Mouse (Mus musculus): ENCODE measurements at regions not wholly inside any gene's neighbourhood (a gene's known extent, or its start where the extent isn't known, plus 50 kb on each side); places are given as distances from the start of the nearest gene placed in this dataset.
"Not testable (repeated sequence)": the region's sequence is repeated elsewhere in the genome, so short reads cannot be mapped to it uniquely, and the experiment has no call there.

- ATAC-seq (ENCODE audit: low FRiP score) (peak; percentile 42), DNase-seq (ENCODE audit: low spot score, missing footprints) (peak; percentile 84)
- Histone ChIP-seq H3K27ac (ENCODE audit: low read depth, low read length) (no peak overlapping the region), H3K36me3 (ENCODE audit: control insufficient read depth, insufficient read depth, low read length) (no peaks in the 10 kb centered on the region), H3K4me3 (ENCODE audit: low read depth, low read length) (no peak overlapping the region), H3K27me3 (ENCODE audit: control insufficient read depth, insufficient read depth, low read length) (no peaks in the 10 kb centered on the region), H3K9me3 (ENCODE audit: control insufficient read depth, low read length) (no peaks in the 10 kb centered on the region), H3K4me1 (ENCODE audit: control insufficient read depth, insufficient read depth, low read length) (peaks cover 4% of the 10 kb centered on the region; the same call in 1 of the 2 replicates), H3K4me2 (no peak overlapping the region), H3K9ac (ENCODE audit: low read length) (no peak overlapping the region)
- 41% methylated on average over 8 of the region's 8 CpGs for WGBS
Measured at GRCm38 (mm10) chr10:99580191-99580590, 179.3 kb downstream of the Csl start.

- no peak overlapping the region for H3K27ac ChIP-seq (ENCODE audit: low read depth, low read length)
- H3K9me3 ChIP-seq (ENCODE audit: control insufficient read depth, low read length), result no peaks in the 10 kb centered on the region
- no peaks in the 10 kb centered on the region for H3K36me3 ChIP-seq (ENCODE audit: control insufficient read depth, insufficient read depth, low read length)
- H3K4me3 ChIP-seq (ENCODE audit: low read depth, low read length), result no peak overlapping the region
- H3K4me2 ChIP-seq, result no peak overlapping the region
- no peaks in the 10 kb centered on the region for H3K4me1 ChIP-seq (ENCODE audit: control insufficient read depth, insufficient read depth, low read length)
- WGBS, result 81% methylated on average over 8 of the region's 8 CpGs
- H3K9ac ChIP-seq (ENCODE audit: low read length), result no peak overlapping the region
- H3K27me3 ChIP-seq (ENCODE audit: control insufficient read depth, insufficient read depth, low read length), result no peaks in the 10 kb centered on the region
- no peak for ATAC-seq (ENCODE audit: low FRiP score)
- DNase-seq (ENCODE audit: low spot score, missing footprints), result peak; percentile 49
Measured at GRCm38 (mm10) chr10:99581074-99581473, 178.4 kb downstream of the Csl start.

- no peak for ATAC-seq (ENCODE audit: low FRiP score)
- H3K4me1 ChIP-seq (ENCODE audit: control insufficient read depth, insufficient read depth, low read length), result no peaks in the 10 kb centered on the region
- 81% methylated on average over 2 of the region's 2 CpGs for WGBS
Measured at GRCm38 (mm10) chr10:99584855-99585254, 174.6 kb downstream of the Csl start.

GRCm38 (mm10) chr10:99592220-99592619, 167.2 kb downstream of the Csl start:
- H3K4me2 ChIP-seq, result no peak overlapping the region
- no peak overlapping the region for H3K4me3 ChIP-seq (ENCODE audit: low read depth, low read length)
- 68% methylated on average over 9 of the region's 9 CpGs for WGBS
- no peak overlapping the region for H3K27ac ChIP-seq (ENCODE audit: low read depth, low read length)
- H3K27me3 ChIP-seq (ENCODE audit: control insufficient read depth, insufficient read depth, low read length), result no peaks in the 10 kb centered on the region
- no peaks in the 10 kb centered on the region for H3K36me3 ChIP-seq (ENCODE audit: control insufficient read depth, insufficient read depth, low read length)
- H3K9ac ChIP-seq (ENCODE audit: low read length), result no peak overlapping the region
- no peaks in the 10 kb centered on the region for H3K4me1 ChIP-seq (ENCODE audit: control insufficient read depth, insufficient read depth, low read length)
- DNase-seq (ENCODE audit: low spot score, missing footprints) (peak; percentile 77), ATAC-seq (ENCODE audit: low FRiP score) (0 out of 2 replicates have a peak, but pooled peaks have one; percentile 45)
- no peaks in the 10 kb centered on the region for H3K9me3 ChIP-seq (ENCODE audit: control insufficient read depth, low read length)

More at GRCm38 (mm10) chr10:99584855-99585254, 174.6 kb downstream of the Csl start:
- no peak overlapping the region for H3K27ac ChIP-seq (ENCODE audit: low read depth, low read length)
- no peaks in the 10 kb centered on the region for H3K9me3 ChIP-seq (ENCODE audit: control insufficient read depth, low read length)
- no peak overlapping the region for H3K4me3 ChIP-seq (ENCODE audit: low read depth, low read length)
- no peaks in the 10 kb centered on the region for H3K36me3 ChIP-seq (ENCODE audit: control insufficient read depth, insufficient read depth, low read length)
- H3K9ac ChIP-seq (ENCODE audit: low read length), result no peak overlapping the region
- no peak for DNase-seq (ENCODE audit: low spot score, missing footprints)
- no peak overlapping the region for H3K4me2 ChIP-seq
- H3K27me3 ChIP-seq (ENCODE audit: control insufficient read depth, insufficient read depth, low read length), result no peaks in the 10 kb centered on the region

- no peak overlapping the region for H3K4me3 ChIP-seq (ENCODE audit: low read depth, low read length)
- no peak overlapping the region for H3K4me2 ChIP-seq
- H3K9ac ChIP-seq (ENCODE audit: low read length), result no peak overlapping the region
- ATAC-seq (ENCODE audit: low FRiP score) (0 out of 2 replicates have a peak, but pooled peaks have one; percentile 24), DNase-seq (ENCODE audit: low spot score, missing footprints) (peak; percentile 14)
- WGBS, result 87% methylated on average over 14 of the region's 14 CpGs
- no peaks in the 10 kb centered on the region for H3K36me3 ChIP-seq (ENCODE audit: control insufficient read depth, insufficient read depth, low read length)
- no peaks in the 10 kb centered on the region; the same call in 1 of the 2 replicates for H3K9me3 ChIP-seq (ENCODE audit: control insufficient read depth, low read length)
- H3K4me1 ChIP-seq (ENCODE audit: control insufficient read depth, insufficient read depth, low read length), result no peaks in the 10 kb centered on the region
- H3K27ac ChIP-seq (ENCODE audit: low read depth, low read length), result no peak overlapping the region
- H3K27me3 ChIP-seq (ENCODE audit: control insufficient read depth, insufficient read depth, low read length), result no peaks in the 10 kb centered on the region
Measured at GRCm38 (mm10) chr10:99595659-99596058, 163.8 kb downstream of the Csl start.

GRCm38 (mm10) chr10:99599142-99600120, 160.0 kb downstream of the Csl start:
- WGBS, result 45% methylated on average over 21 of the region's 34 CpGs
- Histone ChIP-seq H3K4me3 (ENCODE audit: low read depth, low read length) (peak overlapping the region; percentile 31), H3K9ac (ENCODE audit: low read length) (peak overlapping the region; percentile 55), H3K4me2 (peak overlapping the region; percentile 48)
- H3K27me3 ChIP-seq (ENCODE audit: control insufficient read depth, insufficient read depth, low read length); H3K27ac ChIP-seq (ENCODE audit: low read depth, low read length); H3K4me1 ChIP-seq (ENCODE audit: control insufficient read depth, insufficient read depth, low read length); H3K9me3 ChIP-seq (ENCODE audit: control insufficient read depth, low read length); H3K36me3 ChIP-seq (ENCODE audit: control insufficient read depth, insufficient read depth, low read length): not testable (repeated sequence)
- DNase-seq (ENCODE audit: low spot score, missing footprints), result peak; percentile 92
- ATAC-seq (ENCODE audit: low FRiP score), result peak; percentile 63; the same call in 1 of the 2 replicates

GRCm38 (mm10) chr10:99602331-99602730, 157.1 kb downstream of the Csl start:
- Histone ChIP-seq H3K27ac (ENCODE audit: low read depth, low read length) (no peak overlapping the region), H3K9me3 (ENCODE audit: control insufficient read depth, low read length) (no peaks in the 10 kb centered on the region; the same call in 1 of the 2 replicates), H3K4me1 (ENCODE audit: control insufficient read depth, insufficient read depth, low read length) (no peaks in the 10 kb centered on the region), H3K36me3 (ENCODE audit: control insufficient read depth, insufficient read depth, low read length) (no peaks in the 10 kb centered on the region), H3K4me3 (ENCODE audit: low read depth, low read length) (no peak overlapping the region), H3K4me2 (no peak overlapping the region), H3K9ac (ENCODE audit: low read length) (no peak overlapping the region), H3K27me3 (ENCODE audit: control insufficient read depth, insufficient read depth, low read length) (no peaks in the 10 kb centered on the region)
- 91% methylated on average over 5 of the region's 5 CpGs for WGBS
- DNase-seq (ENCODE audit: low spot score, missing footprints) (no peak), ATAC-seq (ENCODE audit: low FRiP score) (no peak)

GRCm38 (mm10) chr10:99604172-99604571, 155.3 kb downstream of the Csl start:
- Histone ChIP-seq H3K27me3 (ENCODE audit: control insufficient read depth, insufficient read depth, low read length) (no peaks in the 10 kb centered on the region), H3K4me2 (no peak overlapping the region), H3K27ac (ENCODE audit: low read depth, low read length) (no peak overlapping the region), H3K4me3 (ENCODE audit: low read depth, low read length) (no peak overlapping the region), H3K4me1 (ENCODE audit: control insufficient read depth, insufficient read depth, low read length) (no peaks in the 10 kb centered on the region), H3K9ac (ENCODE audit: low read length) (no peak overlapping the region), H3K36me3 (ENCODE audit: control insufficient read depth, insufficient read depth, low read length) (no peaks in the 10 kb centered on the region), H3K9me3 (ENCODE audit: control insufficient read depth, low read length) (no peaks in the 10 kb centered on the region)
- WGBS, result 95% methylated on average over 1 of the region's 1 CpGs
- no peak for ATAC-seq (ENCODE audit: low FRiP score)
- no peak for DNase-seq (ENCODE audit: low spot score, missing footprints)

- ATAC-seq (ENCODE audit: low FRiP score) (no peak), DNase-seq (ENCODE audit: low spot score, missing footprints) (peak; percentile 72)
- no peak overlapping the region for H3K9ac ChIP-seq (ENCODE audit: low read length)
- H3K27me3 ChIP-seq (ENCODE audit: control insufficient read depth, insufficient read depth, low read length), result no peaks in the 10 kb centered on the region
- WGBS, result 86% methylated on average over 10 of the region's 10 CpGs
- H3K27ac ChIP-seq (ENCODE audit: low read depth, low read length), result no peak overlapping the region
- no peaks in the 10 kb centered on the region for H3K36me3 ChIP-seq (ENCODE audit: control insufficient read depth, insufficient read depth, low read length)
- no peak overlapping the region for H3K4me3 ChIP-seq (ENCODE audit: low read depth, low read length)
- H3K4me1 ChIP-seq (ENCODE audit: control insufficient read depth, insufficient read depth, low read length), result no peaks in the 10 kb centered on the region
- H3K9me3 ChIP-seq (ENCODE audit: control insufficient read depth, low read length), result no peaks in the 10 kb centered on the region
- H3K4me2 ChIP-seq, result no peak overlapping the region
Measured at GRCm38 (mm10) chr10:99608477-99608876, 151.0 kb downstream of the Csl start.
